Mouse (Mus musculus) ES-Bruce4 (cell line): Measurements from ENCODE around the gene Cacna1f.

ENCODE experiments used
- CTCF ChIP-seq: IDR thresholded peaks from one replicate; pipeline ENCODE4 v1.8.1; 2011; ENCODE audit warnings: low read depth, low read length
- EP300 ChIP-seq: IDR thresholded peaks from 2 replicates; pipeline ENCODE4 v1.6.1; 2011; ENCODE audit warnings: low read depth, low read length; ENCODE audit not compliant: insufficient read depth
- POLR2A ChIP-seq: IDR thresholded peaks from one replicate; pipeline ENCODE4 v1.8.1; 2011; ENCODE audit warnings: low read length; ENCODE audit not compliant: insufficient read depth

GRCm38 (mm10) chrX:7632560-7632959, 25.7 kb downstream of the Cacna1f start:
- TF ChIP-seq CTCF, result no peak
- TF ChIP-seq POLR2A, result no peak
- TF ChIP-seq EP300, result no peak
